Mouse (Mus musculus) spleen, adult 2 months (tissue): ENCODE data around the gene Mmp15. TPM values are rescaled to one million over a fixed set of nuclear protein-coding genes. Genes with fewer than 3 reads are reported as not detected.

ENCODE experiments used
- DNase-seq, 2 experiments: peaks; one replicate each; pipeline versions ENCODE4 v3.0.0 to v3.0.0-alpha.2; 2012 to 2021; ENCODE audit warnings: low spot score in 2 of 2, low read depth in 1 of 2
- H3K27ac ChIP-seq: fragments of 200-500 bp; 2 replicates; pipeline ENCODE4 v1.5.1; 2012; ENCODE audit warnings: low read length, inconsistent platforms; ENCODE audit not compliant: insufficient read depth
- H3K27me3 ChIP-seq: fragments of 200-500 bp; 2 replicates; pipeline ENCODE4 v1.6.1; 2012; ENCODE audit warnings: mild to moderate bottlenecking, moderate library complexity, low read length, inconsistent platforms; ENCODE audit not compliant: control insufficient read depth, insufficient read depth
- H3K36me3 ChIP-seq: fragments of 200-500 bp; 2 replicates; pipeline ENCODE4 v1.6.1; 2012; ENCODE audit warnings: mild to moderate bottlenecking, low read length, inconsistent platforms; ENCODE audit not compliant: control insufficient read depth, insufficient read depth
- H3K4me1 ChIP-seq: fragments of 200-500 bp; 2 replicates; pipeline ENCODE4 v1.6.1; 2011; ENCODE audit warnings: inconsistent platforms; ENCODE audit not compliant: control insufficient read depth, insufficient read depth, insufficient read length
- H3K4me3 ChIP-seq: fragments of 200-500 bp; 2 replicates; pipeline ENCODE4 v1.5.1; 2011; ENCODE audit warnings: mild to moderate bottlenecking, inconsistent platforms; ENCODE audit not compliant: insufficient read depth, insufficient read length; ENCODE audit errors: extremely low read depth
- CTCF ChIP-seq: fragments of 200-500 bp; IDR thresholded peaks from 2 replicates; pipeline ENCODE4 v1.5.1; 2011; ENCODE audit warnings: mild to moderate bottlenecking, inconsistent platforms; ENCODE audit not compliant: insufficient read depth, insufficient read length, insufficient replicate concordance; ENCODE audit errors: extremely low read depth
- POLR2A ChIP-seq: fragments of 200-500 bp; IDR thresholded peaks from 2 replicates; pipeline ENCODE4 v1.6.1; 2011; ENCODE audit warnings: low read depth, low read length, inconsistent platforms
- WGBS: fragments of 180-500 bp; shearing (Covaris S2); methylation state at CpG from one replicate; pipeline ENCODE4 v1.1.7; 2018; 5-methylcytosine and 5-hydroxymethylcytosine counted together
- polyA plus RNA-seq: library from polyadenylated mRNA; depleted of rRNA; stranded (reverse); fragments of >200 nt; gene quantifications from 2 replicates; pipeline ENCODE4 v1.2.3, GENCODE M21; 2012

Gene Mmp15
- polyA plus RNA-seq, 1 experiment, result 2.5 TPM

GRCm38 (mm10) chr8:95362272-95362671, 10.2 kb downstream of the Mmp15 start:
- no peak for DNase-seq
- H3K27ac ChIP-seq, result no peak overlapping the region
- no peak for TF ChIP-seq CTCF
- no peak for TF ChIP-seq POLR2A

GRCm38 (mm10) chr8:95363849-95364248, 11.8 kb downstream of the Mmp15 start:
- 92% methylated on average over 2 of the region's 2 CpGs for WGBS
- H3K27ac ChIP-seq, result no peak overlapping the region
- no peaks in the 10 kb centered on the region for H3K36me3 ChIP-seq
- H3K4me1 ChIP-seq, result peaks cover 7% of the 10 kb centered on the region; the same call in 1 of the 2 replicates
- no peak overlapping the region for H3K4me3 ChIP-seq
- H3K27me3 ChIP-seq, result no peaks in the 10 kb centered on the region
- no peak for DNase-seq
- TF ChIP-seq POLR2A (no peak), CTCF (no peak)

More at GRCm38 (mm10) chr8:95362272-95362671, 10.2 kb downstream of the Mmp15 start:
- Histone ChIP-seq H3K27me3 (no peaks in the 10 kb centered on the region), H3K4me1 (peaks cover 7% of the 10 kb centered on the region; the same call in 1 of the 2 replicates), H3K4me3 (no peak overlapping the region), H3K36me3 (no peaks in the 10 kb centered on the region)
- WGBS, result 76% methylated on average over 6 of the region's 6 CpGs

- DNase-seq, result no peak
- Histone ChIP-seq H3K4me3 (peak overlapping the region; percentile 41; the same call in 1 of the 2 replicates), H3K36me3 (no peaks in the 10 kb centered on the region), H3K27me3 (no peaks in the 10 kb centered on the region), H3K4me1 (no peaks in the 10 kb centered on the region), H3K27ac (no peak overlapping the region)
- no peak for TF ChIP-seq POLR2A
- 39% methylated on average over 20 of the region's 20 CpGs for WGBS
These were observed 17.7 kb downstream of the Mmp15 start for GRCm38 (mm10) chr8:95369581-95370326.

GRCm38 (mm10) chr8:95373389-95374002, 21.4 kb downstream of the Mmp15 start:
- WGBS, result 83% methylated on average over 12 of the region's 12 CpGs
- no peak for DNase-seq
- Histone ChIP-seq H3K36me3 (no peaks in the 10 kb centered on the region), H3K27ac (no peak overlapping the region), H3K27me3 (no peaks in the 10 kb centered on the region), H3K4me3 (no peak overlapping the region), H3K4me1 (no peaks in the 10 kb centered on the region)
- TF ChIP-seq POLR2A (no peak), CTCF (no peak)

- Histone ChIP-seq H3K36me3 (no peaks in the 10 kb centered on the region), H3K4me1 (no peaks in the 10 kb centered on the region), H3K27ac (no peak overlapping the region), H3K27me3 (no peaks in the 10 kb centered on the region), H3K4me3 (no peak overlapping the region)
- no peak for DNase-seq
- TF ChIP-seq POLR2A (no peak), CTCF (no peak)
- WGBS, result 55% methylated on average over 3 of the region's 3 CpGs
These were observed 22.4 kb downstream of the Mmp15 start for GRCm38 (mm10) chr8:95374429-95374828.

- DNase-seq, result no peak
- no peaks in the 10 kb centered on the region for H3K4me1 ChIP-seq
- H3K27ac ChIP-seq, result no peak overlapping the region
- no peaks in the 10 kb centered on the region for H3K36me3 ChIP-seq
- no peak overlapping the region for H3K4me3 ChIP-seq
- TF ChIP-seq CTCF (no peak), POLR2A (no peak)
- H3K27me3 ChIP-seq, result no peaks in the 10 kb centered on the region
- WGBS, result 82% methylated on average over 7 of the region's 7 CpGs
These were observed 23.4 kb downstream of the Mmp15 start for GRCm38 (mm10) chr8:95375374-95375930.
